Mouse (Mus musculus): ENCODE results near the gene Ppp1r2.

The Ppp1r2 gene

GRCm38 (mm10) chr16:31290751-31291365, 15.8 kb upstream of the Ppp1r2 start:
- DNase-seq (ENCODE audit: low read depth, low spot score) = no peak

GRCm38 (mm10) chr16:31290281-31290680, 15.2 kb upstream of the Ppp1r2 start:
- DNase-seq (ENCODE audit: low read depth, low spot score) = no peak

GRCm38 (mm10) chr16:31287712-31288111, 12.6 kb upstream of the Ppp1r2 start:
- no peak for DNase-seq (ENCODE audit: low read depth, low spot score)

- no peak for DNase-seq (ENCODE audit: low read depth, low spot score)
Observed at GRCm38 (mm10) chr16:31286801-31287488, 11.9 kb upstream of the Ppp1r2 start.

- no peak for DNase-seq (ENCODE audit: low read depth, low spot score)
Observed at GRCm38 (mm10) chr16:31281981-31282380, 6.9 kb upstream of the Ppp1r2 start.

GRCm38 (mm10) chr16:31280176-31280575, 5.1 kb upstream of the Ppp1r2 start:
- DNase-seq (ENCODE audit: low read depth, low spot score) = no peak

GRCm38 (mm10) chr16:31278581-31278980, 3.5 kb upstream of the Ppp1r2 start:
- DNase-seq (ENCODE audit: low read depth, low spot score) = no peak

- DNase-seq (ENCODE audit: low read depth, low spot score) = no peak
Observed at GRCm38 (mm10) chr16:31278081-31278480, 3.0 kb upstream of the Ppp1r2 start.

- no peak for DNase-seq (ENCODE audit: low read depth, low spot score)
Observed at GRCm38 (mm10) chr16:31276962-31277361, 1.9 kb upstream of the Ppp1r2 start.

GRCm38 (mm10) chr16:31276539-31276938, 1.5 kb upstream of the Ppp1r2 start:
- DNase-seq (ENCODE audit: low read depth, low spot score) = no peak

GRCm38 (mm10) chr16:31274084-31274483, 993 bp downstream of the Ppp1r2 start:
- no peak for DNase-seq (ENCODE audit: low read depth, low spot score)

- no peak for DNase-seq (ENCODE audit: low read depth, low spot score)
Observed at GRCm38 (mm10) chr16:31266692-31267091, 8.4 kb downstream of the Ppp1r2 start.

GRCm38 (mm10) chr16:31256151-31256550, 18.9 kb downstream of the Ppp1r2 start:
- no peak for DNase-seq (ENCODE audit: low read depth, low spot score)

GRCm38 (mm10) chr16:31255685-31256084, 19.4 kb downstream of the Ppp1r2 start:
- DNase-seq (ENCODE audit: low read depth, low spot score) = no peak

- no peak for DNase-seq (ENCODE audit: low read depth, low spot score)
Observed at GRCm38 (mm10) chr16:31249401-31249800, 25.7 kb downstream of the Ppp1r2 start.

GRCm38 (mm10) chr16:31248717-31249116, 26.4 kb downstream of the Ppp1r2 start:
- no peak for DNase-seq (ENCODE audit: low read depth, low spot score)

GRCm38 (mm10) chr16:31247442-31247841, 27.6 kb downstream of the Ppp1r2 start:
- DNase-seq (ENCODE audit: low read depth, low spot score) = no peak

- no peak for DNase-seq (ENCODE audit: low read depth, low spot score)
Observed at GRCm38 (mm10) chr16:31244053-31244452, 31.0 kb downstream of the Ppp1r2 start.

- no peak for DNase-seq (ENCODE audit: low read depth, low spot score)
Observed at GRCm38 (mm10) chr16:31241433-31241832, 33.6 kb downstream of the Ppp1r2 start.

GRCm38 (mm10) chr16:31240569-31240968, 34.5 kb downstream of the Ppp1r2 start:
- no peak for DNase-seq (ENCODE audit: low read depth, low spot score)

- DNase-seq (ENCODE audit: low read depth, low spot score) = no peak
Observed at GRCm38 (mm10) chr16:31238281-31238680, 36.8 kb downstream of the Ppp1r2 start.

- DNase-seq (ENCODE audit: low read depth, low spot score) = no peak
Observed at GRCm38 (mm10) chr16:31235457-31236310, 39.4 kb downstream of the Ppp1r2 start.

All from WW6 (cell line).